Mouse (Mus musculus): ENCODE results near the gene Ankrd39. TPM values are rescaled to one million over a fixed set of nuclear protein-coding genes. Genes with fewer than 3 reads are reported as not detected.
"Not testable (repeated sequence)": the region's sequence is repeated elsewhere in the genome, so short reads cannot be mapped to it uniquely, and the experiment has no call there.

Ankrd39 gene
- total RNA-seq, 2 experiments from 2014 or later: 1.4 TPM; not detected in 1

- ATAC-seq (replicated peaks; ENCODE audit: low FRiP score, poor library complexity, severe bottlenecking): no peak
Measured at GRCm38 (mm10) chr1:36556553-36557456, 9.6 kb upstream of the Ankrd39 start.

- no peak for ATAC-seq (replicated peaks; ENCODE audit: low FRiP score, poor library complexity, severe bottlenecking)
Measured at GRCm38 (mm10) chr1:36555798-36556395, 8.7 kb upstream of the Ankrd39 start.

- ATAC-seq (replicated peaks; ENCODE audit: low FRiP score, poor library complexity, severe bottlenecking): no peak
Measured at GRCm38 (mm10) chr1:36554633-36555399, 7.6 kb upstream of the Ankrd39 start.

- ATAC-seq (replicated peaks; ENCODE audit: low FRiP score, poor library complexity, severe bottlenecking): no peak
Measured at GRCm38 (mm10) chr1:36552506-36552905, 5.3 kb upstream of the Ankrd39 start.

GRCm38 (mm10) chr1:36551904-36552303, 4.7 kb upstream of the Ankrd39 start:
- ATAC-seq (replicated peaks; ENCODE audit: low FRiP score, poor library complexity, severe bottlenecking): no peak

GRCm38 (mm10) chr1:36550075-36550863, 3.0 kb upstream of the Ankrd39 start:
- ATAC-seq (replicated peaks; ENCODE audit: low FRiP score, poor library complexity, severe bottlenecking): no peak

GRCm38 (mm10) chr1:36549491-36549890, 2.2 kb upstream of the Ankrd39 start:
- no peak for ATAC-seq (replicated peaks; ENCODE audit: low FRiP score, poor library complexity, severe bottlenecking)

- ATAC-seq (replicated peaks; ENCODE audit: low FRiP score, poor library complexity, severe bottlenecking): no peak
Measured at GRCm38 (mm10) chr1:36548771-36549170, 1.5 kb upstream of the Ankrd39 start.

GRCm38 (mm10) chr1:36547981-36548598, 845 bp upstream of the Ankrd39 start:
- no peak for ATAC-seq (replicated peaks; ENCODE audit: low FRiP score, poor library complexity, severe bottlenecking)

- no peak for ATAC-seq (replicated peaks; ENCODE audit: low FRiP score, poor library complexity, severe bottlenecking)
Measured at GRCm38 (mm10) chr1:36545845-36546600, 1.2 kb downstream of the Ankrd39 start.

GRCm38 (mm10) chr1:36545382-36545781, 1.9 kb downstream of the Ankrd39 start:
- ATAC-seq (replicated peaks; ENCODE audit: low FRiP score, poor library complexity, severe bottlenecking): no peak

GRCm38 (mm10) chr1:36542925-36543324, 4.3 kb downstream of the Ankrd39 start:
- ATAC-seq (replicated peaks; ENCODE audit: low FRiP score, poor library complexity, severe bottlenecking): no peak

GRCm38 (mm10) chr1:36541844-36542243, 5.4 kb downstream of the Ankrd39 start:
- no peak for ATAC-seq (replicated peaks; ENCODE audit: low FRiP score, poor library complexity, severe bottlenecking)

- ATAC-seq (replicated peaks; ENCODE audit: low FRiP score, poor library complexity, severe bottlenecking): no peak
Measured at GRCm38 (mm10) chr1:36540807-36541206, 6.4 kb downstream of the Ankrd39 start.

GRCm38 (mm10) chr1:36540132-36540531, 7.1 kb downstream of the Ankrd39 start:
- ATAC-seq (replicated peaks; ENCODE audit: low FRiP score, poor library complexity, severe bottlenecking): no peak

GRCm38 (mm10) chr1:36539186-36539585, 8.1 kb downstream of the Ankrd39 start, which contains the start of gene Gm42417:
Gene Gm42417 (minus strand): TSS chr1:36539429.
- ATAC-seq (replicated peaks; ENCODE audit: low FRiP score, poor library complexity, severe bottlenecking): no peak

GRCm38 (mm10) chr1:36538727-36539126, 8.5 kb downstream of the Ankrd39 start:
- ATAC-seq (replicated peaks; ENCODE audit: low FRiP score, poor library complexity, severe bottlenecking): no peak

- not testable (repeated sequence) for ATAC-seq (replicated peaks; ENCODE audit: low FRiP score, poor library complexity, severe bottlenecking)
Measured at GRCm38 (mm10) chr1:36536783-36537182, 10.5 kb downstream of the Ankrd39 start, which contains the start of gene Ankrd23. Gene Ankrd23 (minus strand): TSS chr1:36536883.

- no peak for ATAC-seq (replicated peaks; ENCODE audit: low FRiP score, poor library complexity, severe bottlenecking)
Measured at GRCm38 (mm10) chr1:36536397-36536728, 10.9 kb downstream of the Ankrd39 start.
